In genomic region chr3:52048082-52048481, GRCm38 (mm10) we compare ENCODE assay signal across 12 mouse cellular contexts. TPM values are rescaled to one million over a fixed set of nuclear protein-coding genes. Genes with fewer than 3 reads are reported as not detected.
DNase-seq lines count a peak whose midpoint lies in the region; ATAC-seq and TF ChIP-seq lines count a peak whose summit lies in the region.
"Had no signal": no experiment of that assay in that cellular context is flagged by ENCODE, and none has a peak within 500 bp of the region (broad histone marks: within the 10 kb centered on the region; RNA-seq: fewer than 3 reads in every experiment).

No protein-coding gene starts in this region.

- DNase-seq in frontal cortex, postnatal 14 days (ENCODE audit: low spot score in 2 of 2): no peak
- no peak for DNase-seq in left cerebral cortex, adult 2 months (ENCODE audit: extremely low spot score in 1 of 2, low spot score in 2 of 2)
- DNase-seq in left cerebral cortex, adult 9 months (ENCODE audit: low spot score in 2 of 2): no peak
- DNase-seq in MEL (ENCODE audit: low read depth, low spot score): peak; percentile 67
- DNase-seq in thymus, postnatal 36 days: no peak
- DNase-seq in ovary, postnatal 10 days (ENCODE audit: low spot score): no peak
- DNase-seq: cerebellum, postnatal 10 days; gastrocnemius, postnatal 25 days; kidney, adult 9 months had no signal

- peak overlapping the region; percentile 94 for H3K27ac ChIP-seq in left cerebral cortex, adult 2 months
- H3K27ac ChIP-seq in MEL (ENCODE audit: control insufficient read depth, low read depth, low read length): 0 out of 2 replicates have a peak overlapping the region, but pooled peaks have one; percentile 8

- TF ChIP-seq EP300 in MEL (IDR thresholded peaks at IDR 0.05; ENCODE audit: low read depth in 1 of 2, low read length in 2 of 2): no peak; a peak in 1 of 4 replicates

- H3K9ac ChIP-seq in MEL (ENCODE audit: control insufficient read depth, low read depth, low read length, poor library complexity, severe bottlenecking): no peak overlapping the region

- no peak for TF ChIP-seq POLR2A in MEL (IDR thresholded peaks at IDR 0.05; ENCODE audit: control insufficient read depth in 1 of 2, insufficient read depth in 1 of 2, low read depth in 1 of 2, low read length in 2 of 2, poor library complexity in 1 of 2)

- no peaks in the 10 kb centered on the region for H3K79me2 ChIP-seq in MEL (ENCODE audit: control insufficient read depth, insufficient read depth, low read length, poor library complexity)

- H3K27me3 ChIP-seq in MEL (ENCODE audit: control insufficient read depth in 1 of 2, insufficient read depth in 2 of 2, low read length in 2 of 2): no peaks in the 10 kb centered on the region

- peaks cover 5 to 27% of the 10 kb centered on the region in 2 experiments for H3K4me1 ChIP-seq in MEL (ENCODE audit: control insufficient read depth in 1 of 2, insufficient read depth in 2 of 2, low read length in 2 of 2)

- TF ChIP-seq RAD21 in MEL (IDR thresholded peaks at IDR 0.05; ENCODE audit: low read depth, low read length): no peak

- no peak overlapping the region for H3K4me3 ChIP-seq in left cerebral cortex, adult 2 months
- H3K4me3 ChIP-seq in MEL (ENCODE audit: control insufficient read depth in 1 of 2, insufficient read depth in 1 of 2, low read depth in 2 of 2, low read length in 2 of 2): no peak overlapping the region
- H3K4me3 ChIP-seq: erythroblast, embryonic 14.5 days had no signal

- intact Hi-C loops in left cerebral cortex, adult 2 months (cut with DNase I): no loop called here

- no peaks in the 10 kb centered on the region for H3K9me3 ChIP-seq in MEL (replicated peaks; ENCODE audit: insufficient read depth, low read length)

- peak; percentile 29; the same call in 1 of the 2 replicates for ATAC-seq in frontal cortex, adult (ENCODE audit: low TSS enrichment)
- ATAC-seq in inflammation-experienced regulatory T-cells, adult 6 months: peak; percentile 9

- TF ChIP-seq CTCF in left cerebral cortex, adult 2 months (IDR thresholded peaks at IDR 0.05): no peak
- no peak for TF ChIP-seq CTCF in MEL (IDR thresholded peaks at IDR 0.05 in 2 of 3, conservative IDR thresholded peaks at IDR 0.05 in 1 of 3; ENCODE audit: control insufficient read depth in 1 of 3, insufficient read depth in 1 of 3, low read depth in 2 of 3, low read length in 3 of 3, poor library complexity in 1 of 3, severe bottlenecking in 1 of 3)

- peaks cover 0 to 14% of the 10 kb centered on the region in 2 experiments; a peak in 2 of 4 replicates for H3K36me3 ChIP-seq in MEL (ENCODE audit: control insufficient read depth in 1 of 2, insufficient read depth in 2 of 2, low read length in 2 of 2)

TF ChIP-seq in MEL, 35 proteins besides CTCF, POLR2A, EP300 and RAD21:
- TF ChIP-seq JUND (IDR thresholded peaks at IDR 0.05; ENCODE audit: low read depth, low read length) (0 out of 2 replicates have a peak, but pooled peaks have one; percentile 39), GATA1 (IDR thresholded peaks at IDR 0.05; ENCODE audit: low read depth, low read length) (peak; percentile 21; the same call in 1 of the 2 replicates), ETS1 (IDR thresholded peaks at IDR 0.05; ENCODE audit: low read depth, low read length) (peak; percentile 45; the same call in 1 of the 2 replicates), MYB (IDR thresholded peaks at IDR 0.05; ENCODE audit: low read depth, low read length) (no peak)

RNA-seq across cellular contexts. Expression of gene Maml3, which starts 56.8 kb away (rescaled TPM):
- 10 to 100 TPM; 10.3 to 10.9 TPM for total RNA-seq in left cerebral cortex, adult 2 months (2021)
- total RNA-seq in MEL (2012; rRNA removed): 2.0 and 2.6 TPM in 2 replicates
- polyA plus RNA-seq in MEL (2012; ENCODE audit: insufficient read depth in 1 of 2, insufficient read length in 2 of 2, low read depth in 1 of 2, low replicate concordance in 2 of 2, missing spikeins in 1 of 2): 1 to 10 TPM in 1 of 2 experiments, not detected in 1; 4.1 TPM
- polyA plus RNA-seq in inflammation-experienced regulatory T-cells, adult 6 months (2017; shearing (Covaris generic)): 1 to 10 TPM in 1 of 3 experiments, under 1 TPM in 1, not detected in 1; 0.68 to 2.2 TPM
